Mouse (Mus musculus): Measurements from ENCODE around the gene Clcf1. TPM values are rescaled to one million over a fixed set of nuclear protein-coding genes. Genes with fewer than 3 reads are reported as not detected.

Gene Clcf1
- polyA plus RNA-seq, 1 experiment from 2014 or later: 2.4 TPM

DNA sequence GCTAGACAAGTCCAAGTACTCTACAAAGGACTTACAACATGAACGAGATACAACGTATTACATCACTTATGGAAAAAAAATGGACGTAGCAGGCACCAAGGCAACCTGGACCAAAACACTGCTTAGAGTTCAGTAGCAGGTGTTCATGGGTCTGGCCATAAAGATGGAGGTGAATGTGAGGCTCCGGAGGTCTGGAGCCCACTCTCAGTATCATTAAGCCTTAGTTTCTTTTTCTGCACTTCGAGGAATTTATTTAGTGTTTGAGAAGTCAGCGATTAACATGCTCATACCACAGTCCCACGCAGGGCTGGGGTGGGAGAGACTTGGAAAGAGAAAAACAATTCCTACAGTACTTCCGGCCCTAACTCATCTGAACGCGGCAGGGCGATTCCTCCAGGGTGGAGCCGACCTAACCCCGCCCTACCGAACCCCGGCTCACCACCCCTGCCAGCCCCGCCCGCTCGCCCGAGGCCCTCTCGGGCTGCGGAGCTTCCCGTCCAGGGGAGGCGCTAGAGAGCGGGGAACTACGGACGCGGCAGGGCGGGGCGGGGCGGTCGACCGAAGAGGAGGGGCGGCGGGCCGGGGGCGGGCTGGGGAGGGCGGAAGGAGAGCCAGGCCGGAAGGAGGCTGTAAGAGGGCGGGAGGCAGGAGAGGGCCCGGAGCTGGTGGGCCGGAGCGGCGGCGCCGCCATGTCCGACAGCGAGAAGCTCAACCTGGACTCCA lies 22.3 kb upstream of the Clcf1 start, which contains the start of gene Ppp1ca:
TSS of gene Ppp1ca (plus strand) at position 538 of the 723 bp plus-strand sequence.
- Histone ChIP-seq H3K27me3 (replicated peaks; ENCODE audit: control insufficient read depth, insufficient read depth, low read length) (no peaks in the 10 kb centered on the region), H3K4me3 (ENCODE audit: low read depth, low read length) (peak within 1 kb of the TSS; percentile 95), H3K36me3 (ENCODE audit: control insufficient read depth, insufficient read depth, low read length) (peaks cover 32% of the 10 kb centered on the region), H3K27ac (ENCODE audit: low read depth, low read length) (peak within 1 kb of the TSS; percentile 90), H3K9me3 (ENCODE audit: control insufficient read depth, low read length) (no peaks in the 10 kb centered on the region), H3K9ac (ENCODE audit: low read depth, low read length) (peak within 1 kb of the TSS; percentile 98), H3K4me1 (replicated peaks; ENCODE audit: control insufficient read depth, insufficient read depth, low read length) (peaks cover 37% of the 10 kb centered on the region), H3K4me2 (peak within 1 kb of the TSS; percentile 95)
- ATAC-seq (replicated peaks; ENCODE audit: low FRiP score): peak; percentile 94
- DNase-seq (ENCODE audit: low spot score): peak; percentile 98
- WGBS: 7% methylated on average over 36 of the region's 47 CpGs

DNA sequence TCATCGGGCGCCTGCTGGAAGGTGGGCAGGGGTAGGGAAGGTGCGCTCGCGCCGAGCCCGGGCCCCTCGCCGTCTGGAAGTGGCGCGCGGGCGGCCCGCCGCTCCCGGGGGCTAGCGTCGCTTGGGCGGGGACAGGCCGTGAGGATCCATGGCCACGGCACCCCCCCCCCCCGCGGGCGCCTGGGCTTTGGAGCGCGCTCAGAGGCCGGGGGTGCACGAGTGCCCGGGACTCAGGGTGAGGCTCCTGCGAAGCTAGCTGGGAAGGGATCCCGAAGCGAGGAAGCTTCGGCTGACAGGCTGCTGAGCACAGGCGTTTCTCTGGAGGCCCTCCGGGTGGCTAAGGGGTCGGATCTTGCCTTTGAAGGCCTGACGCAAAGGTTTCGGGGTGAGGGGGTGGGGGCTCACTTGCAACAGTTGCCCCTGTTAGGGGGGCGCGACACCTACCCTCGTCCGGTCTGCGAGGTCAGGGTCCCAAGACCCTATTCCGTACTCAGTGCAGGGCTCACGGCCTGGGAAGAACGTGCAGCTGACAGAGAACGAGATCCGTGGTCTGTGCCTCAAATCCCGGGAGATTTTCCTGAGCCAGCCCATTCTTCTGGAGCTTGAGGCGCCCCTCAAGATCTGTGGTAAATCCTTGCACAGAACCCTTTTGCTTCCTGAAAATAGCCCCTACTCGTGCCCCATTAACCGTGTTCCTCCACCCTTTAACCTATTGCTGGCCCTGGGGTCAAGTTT lies 21.6 kb upstream of the Clcf1 start:
- H3K4me2 ChIP-seq: peak overlapping the region; percentile 95
- peak overlapping the region; percentile 95 for H3K4me3 ChIP-seq (ENCODE audit: low read depth, low read length)
- ATAC-seq (replicated peaks; ENCODE audit: low FRiP score) (peak; percentile 56), DNase-seq (ENCODE audit: low spot score) (no peak)
- H3K9ac ChIP-seq (ENCODE audit: low read depth, low read length): peak overlapping the region; percentile 98
- no peaks in the 10 kb centered on the region for H3K9me3 ChIP-seq (ENCODE audit: control insufficient read depth, low read length)
- peaks cover 36% of the 10 kb centered on the region for H3K36me3 ChIP-seq (ENCODE audit: control insufficient read depth, insufficient read depth, low read length)
- no peaks in the 10 kb centered on the region for H3K27me3 ChIP-seq (replicated peaks; ENCODE audit: control insufficient read depth, insufficient read depth, low read length)
- H3K4me1 ChIP-seq (replicated peaks; ENCODE audit: control insufficient read depth, insufficient read depth, low read length): peaks cover 37% of the 10 kb centered on the region
- WGBS: under 1% methylated on average over 50 of the region's 52 CpGs
- peak overlapping the region; percentile 90 for H3K27ac ChIP-seq (ENCODE audit: low read depth, low read length)

- peaks cover 37% of the 10 kb centered on the region for H3K36me3 ChIP-seq (ENCODE audit: control insufficient read depth, insufficient read depth, low read length)
- H3K27ac ChIP-seq (ENCODE audit: low read depth, low read length): peak overlapping the region; percentile 90; the same call in 1 of the 2 replicates
- peak overlapping the region; percentile 95 for H3K4me3 ChIP-seq (ENCODE audit: low read depth, low read length)
- no peaks in the 10 kb centered on the region for H3K9me3 ChIP-seq (ENCODE audit: control insufficient read depth, low read length)
- peak overlapping the region; percentile 95 for H3K4me2 ChIP-seq
- peak overlapping the region; percentile 98 for H3K9ac ChIP-seq (ENCODE audit: low read depth, low read length)
- H3K4me1 ChIP-seq (replicated peaks; ENCODE audit: control insufficient read depth, insufficient read depth, low read length): peaks cover 37% of the 10 kb centered on the region
- WGBS: 55% methylated on average over 6 of the region's 6 CpGs
- ATAC-seq (replicated peaks; ENCODE audit: low FRiP score): no peak
- H3K27me3 ChIP-seq (replicated peaks; ENCODE audit: control insufficient read depth, insufficient read depth, low read length): no peaks in the 10 kb centered on the region
- DNase-seq (ENCODE audit: low spot score): no peak
Observed at GRCm38 (mm10) chr19:4193129-4193528, 20.9 kb upstream of the Clcf1 start.

DNA sequence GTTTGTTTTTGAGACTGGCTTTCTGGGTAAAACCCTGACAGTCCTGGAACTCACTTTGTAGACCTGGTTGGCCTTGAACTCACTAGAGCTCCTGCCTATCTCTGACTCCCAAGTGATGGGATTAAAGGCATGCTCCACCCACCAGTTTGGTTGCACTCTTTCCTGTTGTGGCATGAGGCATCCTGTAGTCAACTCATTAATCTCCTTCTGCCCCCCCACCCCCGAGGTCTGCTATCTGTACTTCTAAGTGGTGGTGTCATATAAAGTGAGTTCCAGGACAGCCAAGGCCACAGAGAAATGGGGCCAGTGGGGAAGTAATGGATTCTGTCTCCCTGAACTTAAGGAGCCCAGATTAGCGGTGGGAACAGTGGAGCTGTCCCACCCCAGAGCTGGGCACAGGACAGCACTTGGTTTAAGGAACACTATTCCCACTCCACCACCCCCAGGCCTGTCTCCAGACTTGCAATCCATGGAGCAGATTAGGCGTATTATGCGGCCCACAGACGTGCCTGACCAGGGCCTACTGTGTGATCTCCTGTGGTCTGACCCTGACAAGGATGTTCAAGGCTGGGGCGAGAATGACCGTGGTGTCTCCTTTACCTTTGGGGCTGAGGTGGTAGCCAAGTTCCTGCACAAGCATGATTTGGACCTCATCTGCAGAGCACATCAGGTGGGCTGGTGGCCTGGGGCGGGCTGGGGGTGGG lies 19.9 kb upstream of the Clcf1 start:
- 82% methylated on average over 8 of the region's 8 CpGs for WGBS
- ATAC-seq (replicated peaks; ENCODE audit: low FRiP score) (no peak), DNase-seq (ENCODE audit: low spot score) (no peak)
- Histone ChIP-seq H3K27me3 (replicated peaks; ENCODE audit: control insufficient read depth, insufficient read depth, low read length) (no peaks in the 10 kb centered on the region), H3K36me3 (ENCODE audit: control insufficient read depth, insufficient read depth, low read length) (peaks cover 41% of the 10 kb centered on the region), H3K4me2 (peak overlapping the region; percentile 95), H3K4me3 (ENCODE audit: low read depth, low read length) (no peak overlapping the region; the same call in 1 of the 2 replicates), H3K27ac (ENCODE audit: low read depth, low read length) (no peak overlapping the region), H3K9me3 (ENCODE audit: control insufficient read depth, low read length) (no peaks in the 10 kb centered on the region), H3K9ac (ENCODE audit: low read depth, low read length) (no peak overlapping the region), H3K4me1 (replicated peaks; ENCODE audit: control insufficient read depth, insufficient read depth, low read length) (peaks cover 37% of the 10 kb centered on the region)

DNA sequence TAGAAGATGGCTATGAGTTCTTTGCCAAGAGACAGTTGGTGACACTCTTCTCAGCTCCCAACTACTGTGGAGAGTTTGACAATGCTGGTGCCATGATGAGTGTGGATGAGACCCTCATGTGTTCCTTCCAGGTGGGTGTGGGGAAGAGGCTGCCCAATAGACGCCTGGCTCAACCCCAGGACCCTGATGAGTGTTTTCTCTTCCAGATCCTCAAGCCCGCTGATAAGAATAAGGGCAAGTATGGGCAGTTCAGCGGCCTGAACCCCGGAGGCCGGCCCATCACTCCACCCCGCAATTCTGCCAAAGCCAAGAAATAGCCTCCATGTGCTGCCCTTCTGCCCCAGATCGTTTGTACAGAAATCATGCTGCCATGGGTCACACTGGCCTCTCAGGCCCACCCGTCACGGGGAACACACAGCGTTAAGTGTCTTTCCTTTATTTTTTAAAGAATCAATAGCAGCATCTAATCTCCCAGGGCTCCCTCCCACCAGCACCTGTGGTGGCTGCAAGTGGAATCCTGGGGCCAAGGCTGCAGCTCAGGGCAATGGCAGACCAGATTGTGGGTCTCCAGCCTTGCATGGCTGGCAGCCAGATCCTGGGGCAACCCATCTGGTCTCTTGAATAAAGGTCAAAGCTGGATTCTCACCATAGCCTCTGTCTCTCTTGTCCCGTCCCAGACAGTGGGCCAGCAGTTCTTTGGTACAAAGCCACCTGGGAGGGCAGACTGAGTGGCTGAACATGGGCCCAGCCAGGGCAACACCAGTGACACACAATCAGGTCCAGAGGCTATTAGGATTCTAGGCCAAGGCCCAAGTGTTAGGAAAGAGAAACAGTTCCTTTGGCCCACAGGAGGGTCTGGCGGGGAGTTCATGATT lies 19.0 kb upstream of the Clcf1 start:
- Histone ChIP-seq H3K9me3 (ENCODE audit: control insufficient read depth, low read length) (no peaks in the 10 kb centered on the region), H3K36me3 (ENCODE audit: control insufficient read depth, insufficient read depth, low read length) (peaks cover 44% of the 10 kb centered on the region), H3K27ac (ENCODE audit: low read depth, low read length) (no peak overlapping the region), H3K4me1 (replicated peaks; ENCODE audit: control insufficient read depth, insufficient read depth, low read length) (peaks cover 39% of the 10 kb centered on the region), H3K27me3 (replicated peaks; ENCODE audit: control insufficient read depth, insufficient read depth, low read length) (no peaks in the 10 kb centered on the region), H3K4me3 (ENCODE audit: low read depth, low read length) (no peak overlapping the region; the same call in 1 of the 2 replicates), H3K4me2 (no peak overlapping the region), H3K9ac (ENCODE audit: low read depth, low read length) (no peak overlapping the region)
- ATAC-seq (replicated peaks; ENCODE audit: low FRiP score): no peak
- no peak for DNase-seq (ENCODE audit: low spot score)
- WGBS: 81% methylated on average over 12 of the region's 12 CpGs

DNA sequence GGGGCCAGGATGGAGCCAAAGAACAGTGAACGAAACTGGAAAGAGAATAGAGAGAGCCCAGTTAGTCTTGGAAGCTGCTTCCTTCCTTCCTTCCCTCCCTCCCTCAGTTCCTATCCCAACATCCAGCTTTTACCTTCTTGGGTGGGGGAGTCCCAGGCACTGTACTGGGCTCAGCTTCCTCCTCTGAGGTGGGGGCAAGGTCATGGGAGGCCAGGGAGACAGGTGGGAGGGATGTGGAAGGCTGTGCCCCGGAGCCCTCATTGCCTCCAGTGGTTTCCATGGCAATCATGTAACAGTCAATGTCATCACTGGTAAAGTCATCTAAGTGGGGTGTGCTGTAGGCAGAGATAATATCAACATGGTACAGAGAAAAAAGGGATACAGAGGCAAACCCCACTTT lies 18.0 kb upstream of the Clcf1 start:
- no peak for ATAC-seq (replicated peaks; ENCODE audit: low FRiP score)

DNA sequence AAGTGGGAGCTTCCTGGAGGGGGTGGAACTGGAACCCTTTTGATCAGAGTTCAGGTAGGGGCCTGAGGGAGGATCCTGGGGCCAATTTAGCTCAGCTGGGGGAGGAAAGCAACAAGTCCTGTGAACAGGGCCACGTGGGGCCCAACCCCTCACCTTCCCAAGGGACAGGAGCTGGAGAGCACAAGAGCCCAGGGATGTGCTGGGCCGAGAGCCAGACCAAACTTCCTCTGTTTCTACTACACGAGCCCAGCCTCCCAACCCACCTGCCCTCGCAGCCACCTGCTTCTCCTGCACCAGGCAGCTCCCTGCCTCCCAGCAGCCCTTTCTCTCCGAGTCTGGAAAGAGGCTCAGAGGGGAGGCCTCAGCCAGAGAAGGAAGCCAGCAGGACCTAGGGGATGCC lies 17.5 kb upstream of the Clcf1 start:
- no peak overlapping the region for H3K4me2 ChIP-seq
- H3K4me3 ChIP-seq (ENCODE audit: low read depth, low read length): no peak overlapping the region
- H3K27ac ChIP-seq (ENCODE audit: low read depth, low read length): no peak overlapping the region
- WGBS: 64% methylated on average over 5 of the region's 5 CpGs
- ATAC-seq (replicated peaks; ENCODE audit: low FRiP score) (no peak), DNase-seq (ENCODE audit: low spot score) (no peak)
- H3K36me3 ChIP-seq (ENCODE audit: control insufficient read depth, insufficient read depth, low read length): peaks cover 44% of the 10 kb centered on the region
- no peaks in the 10 kb centered on the region for H3K27me3 ChIP-seq (replicated peaks; ENCODE audit: control insufficient read depth, insufficient read depth, low read length)
- H3K9me3 ChIP-seq (ENCODE audit: control insufficient read depth, low read length): no peaks in the 10 kb centered on the region
- H3K4me1 ChIP-seq (replicated peaks; ENCODE audit: control insufficient read depth, insufficient read depth, low read length): peaks cover 35% of the 10 kb centered on the region
- H3K9ac ChIP-seq (ENCODE audit: low read depth, low read length): peak overlapping the region; percentile 23; the same call in 1 of the 2 replicates

More for the DNA sequence above, 18.0 kb upstream of the Clcf1 start:
- peaks cover 44% of the 10 kb centered on the region for H3K36me3 ChIP-seq (ENCODE audit: control insufficient read depth, insufficient read depth, low read length)
- no peaks in the 10 kb centered on the region for H3K27me3 ChIP-seq (replicated peaks; ENCODE audit: control insufficient read depth, insufficient read depth, low read length)
- DNase-seq (ENCODE audit: low spot score): no peak
- no peak overlapping the region for H3K4me3 ChIP-seq (ENCODE audit: low read depth, low read length)
- H3K27ac ChIP-seq (ENCODE audit: low read depth, low read length): no peak overlapping the region
- no peak overlapping the region for H3K4me2 ChIP-seq
- H3K9me3 ChIP-seq (ENCODE audit: control insufficient read depth, low read length): no peaks in the 10 kb centered on the region
- 72% methylated on average over 2 of the region's 2 CpGs for WGBS
- H3K9ac ChIP-seq (ENCODE audit: low read depth, low read length): no peak overlapping the region; the same call in 1 of the 2 replicates
- H3K4me1 ChIP-seq (replicated peaks; ENCODE audit: control insufficient read depth, insufficient read depth, low read length): peaks cover 40% of the 10 kb centered on the region

GRCm38 (mm10) chr19:4197180-4197579 lies 16.9 kb upstream of the Clcf1 start:
- H3K9me3 ChIP-seq (ENCODE audit: control insufficient read depth, low read length): no peaks in the 10 kb centered on the region
- no peak overlapping the region for H3K4me2 ChIP-seq
- H3K4me3 ChIP-seq (ENCODE audit: low read depth, low read length): no peak overlapping the region
- H3K36me3 ChIP-seq (ENCODE audit: control insufficient read depth, insufficient read depth, low read length): peaks cover 44% of the 10 kb centered on the region
- ATAC-seq (replicated peaks; ENCODE audit: low FRiP score) (no peak), DNase-seq (ENCODE audit: low spot score) (no peak)
- peaks cover 37% of the 10 kb centered on the region for H3K4me1 ChIP-seq (replicated peaks; ENCODE audit: control insufficient read depth, insufficient read depth, low read length)
- H3K27ac ChIP-seq (ENCODE audit: low read depth, low read length): peak overlapping the region; percentile 50
- H3K9ac ChIP-seq (ENCODE audit: low read depth, low read length): no peak overlapping the region; the same call in 1 of the 2 replicates
- 73% methylated on average over 3 of the region's 3 CpGs for WGBS
- no peaks in the 10 kb centered on the region for H3K27me3 ChIP-seq (replicated peaks; ENCODE audit: control insufficient read depth, insufficient read depth, low read length)
